Mouse (Mus musculus): Measurements from ENCODE around the gene Dus3l. TPM values are rescaled to one million over a fixed set of nuclear protein-coding genes. Genes with fewer than 3 reads are reported as not detected.

Dus3l gene
- polyA plus RNA-seq, 1 experiment from 2014 or later: 28.3 TPM

DNA sequence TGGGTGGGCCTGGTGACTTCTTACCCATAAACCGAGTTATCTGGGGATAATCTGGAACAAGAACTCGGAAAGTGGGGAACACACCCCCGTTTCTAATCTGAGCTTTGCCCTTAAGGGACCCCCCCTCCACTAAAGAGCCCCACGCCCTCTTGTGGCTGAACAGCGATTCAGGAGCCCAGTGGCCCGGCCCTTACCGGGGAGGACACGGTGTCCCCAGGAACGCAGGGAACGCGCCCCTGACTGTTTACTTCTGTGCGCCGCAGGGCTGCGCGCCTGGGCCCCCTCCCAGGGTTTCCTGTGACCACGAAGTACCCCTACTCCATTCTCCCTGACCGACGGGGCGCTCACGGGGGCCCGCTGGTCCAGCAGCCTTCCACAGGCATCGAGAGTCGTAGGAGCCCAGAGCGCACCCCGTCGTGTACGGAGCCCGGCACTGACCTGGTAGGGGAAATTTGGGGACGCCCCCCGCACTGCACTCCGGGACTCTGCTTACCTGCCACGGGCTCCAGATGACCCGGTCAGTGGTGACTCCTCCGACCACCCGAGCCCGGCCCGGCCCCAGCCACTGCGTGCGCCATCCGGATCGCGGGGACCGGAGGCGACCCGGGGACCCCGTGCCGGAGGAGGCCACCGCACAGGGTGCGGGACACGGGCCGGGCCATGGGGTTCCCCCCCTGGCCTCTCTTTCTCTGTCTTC, 7.7 kb upstream of the Dus3l start:
- ATAC-seq (replicated peaks; ENCODE audit: insufficient number of reproducible peaks, insufficient read depth, low FRiP score, low read depth): peak; percentile 20
- H3K27ac ChIP-seq: peak overlapping the region; percentile 55; the same call in 1 of the 2 replicates
- H3K4me2 ChIP-seq: peak overlapping the region; percentile 99
- 1% methylated on average over 51 of the region's 51 CpGs for WGBS
- no peaks in the 10 kb centered on the region for H3K36me3 ChIP-seq
- H3K4me1 ChIP-seq (replicated peaks): peaks cover 38% of the 10 kb centered on the region
- no peaks in the 10 kb centered on the region for H3K9me3 ChIP-seq (replicated peaks)
- H3K27me3 ChIP-seq: peaks cover 70% of the 10 kb centered on the region
- H3K4me3 ChIP-seq: peak overlapping the region; percentile 67
- H3K9ac ChIP-seq: peak overlapping the region; percentile 79

DNA sequence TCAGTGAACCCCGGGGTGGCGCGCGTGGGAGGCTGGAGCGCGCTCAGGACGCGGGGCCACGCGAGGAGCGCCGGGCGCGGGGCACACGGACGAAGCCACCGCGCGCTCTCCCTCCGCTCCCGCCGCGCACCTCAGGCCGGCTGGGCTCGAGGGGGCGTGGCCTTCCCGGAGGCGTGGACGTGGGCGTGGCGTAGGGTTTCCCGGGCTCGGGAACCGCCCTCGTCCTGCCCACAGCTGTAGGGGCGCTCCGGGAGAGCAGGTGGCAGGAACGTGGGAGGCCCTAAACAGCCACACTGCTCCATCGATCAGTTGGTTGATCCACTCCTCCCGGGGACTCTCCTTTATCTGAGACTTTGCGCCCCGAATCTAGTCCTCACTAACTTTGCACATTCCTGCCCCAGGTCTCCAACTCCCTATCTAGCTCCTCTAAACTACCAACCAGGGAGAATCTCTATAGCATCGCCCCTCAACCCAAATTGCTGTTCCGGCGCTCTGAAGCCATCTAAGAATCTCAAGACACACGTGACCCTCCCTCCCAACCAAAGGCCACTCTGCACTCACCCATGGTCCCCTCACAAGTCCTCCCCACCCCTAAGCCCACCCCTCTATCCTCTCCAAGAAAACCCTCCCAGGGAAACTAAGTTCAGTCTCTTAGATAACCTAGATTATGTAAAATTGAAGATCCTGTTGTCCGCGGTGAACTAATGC, 7.0 kb upstream of the Dus3l start, which contains the start of gene Nrtn:
Gene Nrtn (minus strand): TSS at position 115 of the 708 bp plus-strand sequence.
- H3K27me3 ChIP-seq: peaks cover 63% of the 10 kb centered on the region
- no peaks in the 10 kb centered on the region for H3K9me3 ChIP-seq (replicated peaks)
- peak within 1 kb of the TSS; percentile 67 for H3K4me3 ChIP-seq
- no peaks in the 10 kb centered on the region for H3K36me3 ChIP-seq
- H3K4me2 ChIP-seq: peak within 1 kb of the TSS; percentile 99
- under 1% methylated on average over 46 of the region's 48 CpGs for WGBS
- peak within 1 kb of the TSS; percentile 79 for H3K9ac ChIP-seq
- H3K27ac ChIP-seq: peak within 1 kb of the TSS; percentile 55; the same call in 1 of the 2 replicates
- ATAC-seq (replicated peaks; ENCODE audit: insufficient number of reproducible peaks, insufficient read depth, low FRiP score, low read depth): peak; percentile 65
- peaks cover 45% of the 10 kb centered on the region for H3K4me1 ChIP-seq (replicated peaks)

DNA sequence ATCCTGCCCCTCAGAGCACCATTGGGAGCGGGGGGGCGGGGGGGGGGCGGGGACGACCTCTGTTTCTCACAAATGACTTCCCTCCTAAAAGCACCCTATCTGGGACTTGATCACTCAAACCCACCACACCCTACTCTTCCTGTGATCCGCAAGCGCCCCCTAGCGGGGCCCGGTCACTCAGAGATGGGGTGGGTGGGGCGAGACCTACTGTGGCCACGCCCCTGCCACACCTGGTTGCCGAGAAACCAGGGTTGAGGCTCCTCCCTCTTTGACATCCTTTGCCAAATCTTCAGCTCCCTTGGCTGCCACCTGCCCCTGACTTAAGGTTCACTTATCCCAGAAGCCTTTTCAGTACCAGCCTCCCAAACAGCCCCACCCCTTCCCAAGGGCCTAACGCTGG, 6.4 kb upstream of the Dus3l start:
- H3K9me3 ChIP-seq (replicated peaks): no peaks in the 10 kb centered on the region
- H3K27ac ChIP-seq: no peak overlapping the region
- no peak for ATAC-seq (replicated peaks; ENCODE audit: insufficient number of reproducible peaks, insufficient read depth, low FRiP score, low read depth)
- peaks cover 57% of the 10 kb centered on the region for H3K27me3 ChIP-seq
- no peak overlapping the region for H3K4me3 ChIP-seq
- WGBS: 8% methylated on average over 12 of the region's 12 CpGs
- H3K36me3 ChIP-seq: no peaks in the 10 kb centered on the region
- peaks cover 50% of the 10 kb centered on the region for H3K4me1 ChIP-seq (replicated peaks)
- no peak overlapping the region for H3K9ac ChIP-seq
- H3K4me2 ChIP-seq: peak overlapping the region; percentile 99

DNA sequence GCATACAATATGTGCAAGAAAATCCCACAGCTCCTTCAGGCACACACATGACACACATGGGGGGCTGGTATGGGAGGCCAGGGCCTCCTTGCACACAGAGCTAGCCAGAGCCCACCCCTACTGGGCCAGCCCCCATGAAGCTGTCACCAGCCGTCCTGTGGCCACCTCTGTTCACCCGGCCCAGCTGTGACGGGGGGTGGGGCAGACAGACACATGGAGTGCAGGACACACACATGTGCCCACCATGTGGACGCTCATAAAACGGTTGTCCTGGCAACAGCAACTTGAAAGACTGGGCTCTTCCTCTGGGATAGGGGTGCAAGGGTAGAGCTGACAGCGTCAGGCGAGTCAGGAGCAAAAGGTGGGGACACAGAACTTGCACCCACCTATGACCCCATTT, 5.3 kb upstream of the Dus3l start:
- Histone ChIP-seq H3K4me1 (replicated peaks) (peaks cover 54% of the 10 kb centered on the region), H3K9ac (no peak overlapping the region), H3K36me3 (no peaks in the 10 kb centered on the region), H3K27me3 (peaks cover 46% of the 10 kb centered on the region), H3K4me3 (no peak overlapping the region), H3K9me3 (replicated peaks) (no peaks in the 10 kb centered on the region), H3K27ac (no peak overlapping the region), H3K4me2 (no peak overlapping the region)
- no peak for ATAC-seq (replicated peaks; ENCODE audit: insufficient number of reproducible peaks, insufficient read depth, low FRiP score, low read depth)
- 59% methylated on average over 7 of the region's 7 CpGs for WGBS

DNA sequence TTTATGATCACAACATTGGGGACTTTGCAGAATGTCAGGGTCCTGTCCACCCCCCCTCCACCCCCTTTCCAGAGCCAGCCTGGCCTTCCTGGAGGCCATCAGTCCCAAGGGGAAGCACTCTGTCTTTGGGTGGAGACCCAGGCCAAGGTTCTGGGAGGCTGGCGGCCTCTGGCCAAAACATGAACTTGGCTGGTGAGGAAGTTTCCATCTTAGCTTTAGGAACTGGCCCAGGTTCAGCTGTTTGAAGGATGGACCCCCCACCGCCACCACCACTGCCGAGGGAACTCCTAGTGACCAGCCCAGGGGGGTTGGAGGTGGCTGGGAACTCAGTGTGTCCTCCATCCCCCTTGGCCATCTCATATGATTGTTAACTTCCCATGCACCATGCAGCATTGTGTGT, 3.5 kb upstream of the Dus3l start:
- ATAC-seq (replicated peaks; ENCODE audit: insufficient number of reproducible peaks, insufficient read depth, low FRiP score, low read depth): no peak
- H3K4me3 ChIP-seq: no peak overlapping the region
- H3K36me3 ChIP-seq: no peaks in the 10 kb centered on the region
- WGBS: 70% methylated on average over 3 of the region's 3 CpGs
- peaks cover 54% of the 10 kb centered on the region for H3K4me1 ChIP-seq (replicated peaks)
- H3K4me2 ChIP-seq: no peak overlapping the region
- no peaks in the 10 kb centered on the region for H3K9me3 ChIP-seq (replicated peaks)
- no peak overlapping the region for H3K27ac ChIP-seq
- H3K27me3 ChIP-seq: peaks cover 28% of the 10 kb centered on the region
- no peak overlapping the region for H3K9ac ChIP-seq

DNA sequence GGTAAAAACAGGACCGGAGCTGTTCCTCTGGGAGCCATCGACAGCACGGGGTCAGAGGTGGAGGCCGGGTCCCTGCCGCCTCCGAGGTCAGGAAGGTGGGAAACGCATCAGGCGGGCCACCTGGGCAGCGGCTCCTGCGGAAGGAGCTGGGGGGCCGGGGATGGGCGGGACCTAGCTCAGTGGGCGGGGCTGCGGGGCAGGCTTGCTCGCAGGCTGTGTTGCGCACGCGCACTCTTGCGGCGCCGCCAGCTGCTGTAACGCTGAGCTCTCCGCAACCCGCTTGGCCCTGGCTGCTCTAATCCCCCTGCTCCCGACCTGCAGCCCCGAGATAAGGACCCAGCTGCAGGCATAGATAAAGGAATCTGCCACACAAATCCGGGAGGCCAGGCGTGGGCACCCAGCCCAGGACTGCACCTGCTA, 2.6 kb upstream of the Dus3l start:
- peak overlapping the region; percentile 92 for H3K27ac ChIP-seq
- peaks cover 49% of the 10 kb centered on the region for H3K4me1 ChIP-seq (replicated peaks)
- H3K9ac ChIP-seq: peak overlapping the region; percentile 62
- ATAC-seq (replicated peaks; ENCODE audit: insufficient number of reproducible peaks, insufficient read depth, low FRiP score, low read depth): peak; percentile 23; the same call in 1 of the 2 replicates
- H3K27me3 ChIP-seq: peaks cover 19% of the 10 kb centered on the region
- peak overlapping the region; percentile 53 for H3K4me3 ChIP-seq
- peaks cover 6% of the 10 kb centered on the region; the same call in 1 of the 2 replicates for H3K36me3 ChIP-seq
- peak overlapping the region; percentile 83 for H3K4me2 ChIP-seq
- no peaks in the 10 kb centered on the region for H3K9me3 ChIP-seq (replicated peaks)
- WGBS: 1% methylated on average over 27 of the region's 28 CpGs

DNA sequence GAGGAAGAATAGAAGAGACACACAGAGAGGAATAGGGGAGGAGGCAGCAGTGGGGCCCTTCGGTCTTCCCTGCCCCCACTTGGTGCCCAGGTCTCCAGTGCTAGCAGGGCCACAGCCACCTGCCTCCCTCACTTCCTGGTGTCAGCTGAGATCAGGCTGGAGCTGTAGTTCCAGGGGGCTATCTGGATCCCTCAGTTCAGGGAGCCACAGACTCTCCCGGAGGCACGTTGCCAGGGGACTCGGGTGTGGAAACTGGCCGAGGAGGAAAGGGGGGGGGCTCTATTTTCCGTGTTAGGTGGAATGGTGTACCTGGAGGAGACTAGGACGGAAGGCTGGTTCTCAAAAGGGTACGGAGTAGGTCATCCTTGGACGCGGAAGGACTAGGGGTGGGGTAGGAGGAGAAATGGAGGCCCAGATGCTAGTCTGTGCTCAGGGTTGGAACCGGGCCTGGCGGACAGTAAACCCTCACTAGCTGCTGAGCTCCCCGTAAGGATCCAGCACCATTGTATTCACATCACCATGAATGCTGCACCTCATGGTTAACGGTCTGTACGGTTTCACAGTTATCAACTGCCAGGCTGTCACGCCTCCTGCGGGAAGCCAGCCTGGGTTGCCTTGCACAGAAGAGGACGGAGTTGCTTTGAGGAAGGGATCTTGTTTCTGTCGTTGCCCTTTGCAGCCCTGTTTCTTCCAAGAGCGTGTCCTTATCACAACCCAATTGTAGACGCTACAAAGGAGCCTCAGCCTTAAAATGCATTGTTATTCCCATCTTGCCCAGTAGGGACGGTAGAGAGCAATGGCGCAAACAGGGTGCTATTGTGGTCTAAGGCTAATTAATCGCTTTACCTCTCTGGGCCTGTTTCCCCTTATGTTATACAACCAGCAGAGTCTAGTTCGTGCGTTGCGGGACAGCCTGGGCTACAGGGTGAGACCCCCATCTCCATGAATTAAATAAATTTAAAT, 1.5 kb upstream of the Dus3l start:
- peaks cover 39% of the 10 kb centered on the region for H3K4me1 ChIP-seq (replicated peaks)
- 0 out of 2 replicates have a peak overlapping the region, but pooled peaks have one; percentile 16 for H3K9ac ChIP-seq
- peak overlapping the region; percentile 83 for H3K4me2 ChIP-seq
- H3K27me3 ChIP-seq: peaks cover 8% of the 10 kb centered on the region; the same call in 1 of the 2 replicates
- peak overlapping the region; percentile 99 for H3K27ac ChIP-seq
- H3K9me3 ChIP-seq (replicated peaks): no peaks in the 10 kb centered on the region
- no peak overlapping the region; the same call in 1 of the 2 replicates for H3K4me3 ChIP-seq
- peaks cover 15% of the 10 kb centered on the region for H3K36me3 ChIP-seq
- no peak for ATAC-seq (replicated peaks; ENCODE audit: insufficient number of reproducible peaks, insufficient read depth, low FRiP score, low read depth)
- 40% methylated on average over 27 of the region's 27 CpGs for WGBS

DNA sequence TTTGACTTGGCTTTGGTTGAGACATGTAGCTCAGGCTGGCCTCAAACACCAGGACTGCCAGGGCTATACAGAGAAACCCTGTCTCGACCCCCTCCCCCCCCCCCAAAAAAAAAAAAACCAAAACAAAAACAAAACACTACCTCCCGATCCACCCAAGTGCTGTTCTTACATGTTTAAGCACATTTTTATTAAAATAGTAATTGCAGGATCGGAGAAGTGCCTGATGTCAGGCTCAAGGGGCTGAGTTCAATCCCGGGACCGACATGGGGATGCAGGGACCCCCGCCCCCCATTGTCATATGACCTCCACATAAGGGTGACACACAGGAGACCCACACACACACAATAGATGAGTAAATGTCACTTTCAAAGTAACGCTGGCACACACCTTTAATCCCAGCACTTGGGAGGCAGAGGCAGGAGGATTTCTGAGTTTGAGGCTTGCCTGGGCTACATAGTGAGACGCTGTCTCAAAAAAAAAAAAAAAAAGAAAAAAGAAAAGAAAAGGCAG, 761 bp upstream of the Dus3l start:
- no peak for ATAC-seq (replicated peaks; ENCODE audit: insufficient number of reproducible peaks, insufficient read depth, low FRiP score, low read depth)
- WGBS: 74% methylated on average over 8 of the region's 8 CpGs
- H3K4me3 ChIP-seq: peak overlapping the region; percentile 84
- H3K27ac ChIP-seq: peak overlapping the region; percentile 99
- H3K9me3 ChIP-seq (replicated peaks): no peaks in the 10 kb centered on the region
- H3K36me3 ChIP-seq: peaks cover 22% of the 10 kb centered on the region
- 0 out of 2 replicates have a peak, but pooled peaks cover 4% of the 10 kb centered on the region for H3K27me3 ChIP-seq
- peak overlapping the region; percentile 75 for H3K4me2 ChIP-seq
- peaks cover 39% of the 10 kb centered on the region for H3K4me1 ChIP-seq (replicated peaks)
- no peak overlapping the region for H3K9ac ChIP-seq

DNA sequence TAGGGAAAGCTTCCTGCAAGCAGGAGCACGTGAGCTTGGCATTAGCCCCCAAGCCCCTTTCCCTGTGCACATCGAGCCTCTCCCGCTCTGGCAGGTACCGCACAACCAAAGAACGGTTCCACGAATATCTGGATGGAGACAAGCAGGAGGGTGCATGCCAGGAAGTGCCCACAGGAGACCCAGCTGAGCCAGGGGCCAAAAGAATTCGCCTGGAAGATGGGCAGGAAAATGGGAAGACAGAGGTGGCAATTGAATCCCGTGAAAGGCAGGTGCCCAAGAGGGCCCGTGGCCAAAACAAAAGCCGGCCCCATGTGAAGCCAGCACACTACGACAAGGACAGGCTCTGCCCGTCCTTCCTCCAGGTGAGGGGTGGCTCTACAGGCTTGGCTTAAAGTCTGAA, 874 bp downstream of the Dus3l start:
- Histone ChIP-seq H3K27ac (peak overlapping the region; percentile 99), H3K4me1 (replicated peaks) (peaks cover 37% of the 10 kb centered on the region), H3K9ac (peak overlapping the region; percentile 82), H3K9me3 (replicated peaks) (no peaks in the 10 kb centered on the region), H3K36me3 (peaks cover 39% of the 10 kb centered on the region), H3K4me3 (peak overlapping the region; percentile 84), H3K27me3 (no peaks in the 10 kb centered on the region), H3K4me2 (peak overlapping the region; percentile 75)
- ATAC-seq (replicated peaks; ENCODE audit: insufficient number of reproducible peaks, insufficient read depth, low FRiP score, low read depth): no peak
- WGBS: 45% methylated on average over 12 of the region's 12 CpGs

DNA sequence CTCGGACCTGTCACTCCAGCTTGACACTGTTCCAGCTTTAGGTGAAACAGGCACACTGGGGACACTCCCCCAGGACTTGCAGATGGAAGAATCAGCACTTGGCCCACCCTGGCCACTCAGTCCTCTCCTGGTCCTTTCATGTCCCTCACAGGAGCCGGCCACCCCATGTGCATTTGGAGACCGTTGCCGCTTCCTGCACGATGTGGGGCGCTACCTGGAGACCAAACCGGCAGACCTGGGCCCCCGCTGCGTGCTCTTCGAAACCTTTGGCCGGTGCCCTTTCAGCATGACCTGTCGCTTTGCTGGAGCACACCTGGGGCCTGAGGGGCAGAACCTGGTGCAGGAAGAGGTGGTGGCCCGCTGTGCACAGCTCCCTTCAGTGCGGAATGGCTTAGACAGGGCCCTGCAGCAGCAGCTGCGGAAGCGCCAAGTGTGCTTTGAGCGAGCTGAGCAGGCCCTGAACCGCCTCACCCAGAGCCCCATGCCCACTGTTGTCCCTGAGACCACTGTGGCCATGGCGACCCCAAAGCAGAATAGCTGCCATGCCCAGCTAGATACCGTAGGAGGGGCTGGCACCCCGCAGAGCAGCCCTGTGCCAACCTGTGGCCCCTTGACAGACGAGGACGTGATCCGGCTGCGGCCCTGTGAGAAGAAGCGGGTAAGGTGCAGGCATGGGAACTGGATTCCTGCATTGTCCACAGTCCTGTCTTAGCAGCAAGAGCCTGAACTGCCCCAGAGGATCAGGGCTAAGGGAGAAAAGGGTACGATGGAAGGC, 2.3 kb downstream of the Dus3l start:
- Histone ChIP-seq H3K27me3 (no peaks in the 10 kb centered on the region), H3K4me2 (no peak overlapping the region), H3K4me1 (replicated peaks) (peaks cover 28% of the 10 kb centered on the region), H3K9me3 (replicated peaks) (no peaks in the 10 kb centered on the region), H3K27ac (no peak overlapping the region), H3K9ac (no peak overlapping the region), H3K36me3 (peaks cover 43% of the 10 kb centered on the region), H3K4me3 (no peak overlapping the region)
- no peak for ATAC-seq (replicated peaks; ENCODE audit: insufficient number of reproducible peaks, insufficient read depth, low FRiP score, low read depth)
- WGBS: 95% methylated on average over 27 of the region's 27 CpGs

Data from heart, embryonic 15.5 days (tissue).